Mouse (Mus musculus): Measurements from ENCODE around the gene Hapln4. TPM values are rescaled to one million over a fixed set of nuclear protein-coding genes. Genes with fewer than 3 reads are reported as not detected.

Hapln4 gene
- polyA plus RNA-seq, 1 experiment, result 0.28 TPM

- H3K4me1 ChIP-seq (ENCODE audit: control insufficient read depth, insufficient read depth, insufficient read length), result peaks cover 10% of the 10 kb centered on the region
- no peak for DNase-seq (ENCODE audit: low read depth in 1 of 2, low spot score in 2 of 2)
- TF ChIP-seq CTCF (IDR thresholded peaks at IDR 0.05; ENCODE audit: extremely low read depth, insufficient read depth, insufficient read length, insufficient replicate concordance) (no peak), POLR2A (IDR thresholded peaks at IDR 0.05; ENCODE audit: low read depth, low read length) (no peak)
- H3K27me3 ChIP-seq (ENCODE audit: control insufficient read depth, insufficient read depth, low read length), result peaks cover 18% of the 10 kb centered on the region; the same call in 1 of the 2 replicates
- no peaks in the 10 kb centered on the region for H3K36me3 ChIP-seq (ENCODE audit: control insufficient read depth, insufficient read depth, low read length)
- WGBS, result 9% methylated on average over 6 of the region's 6 CpGs
- no peak overlapping the region for H3K27ac ChIP-seq (ENCODE audit: insufficient read depth, low read length)
- H3K4me3 ChIP-seq (ENCODE audit: extremely low read depth, insufficient read depth, insufficient read length), result no peak overlapping the region
These were observed 31.2 kb downstream of the Hapln4 start for GRCm38 (mm10) chr8:70114488-70114887.

GRCm38 (mm10) chr8:70114892-70115291 lies 31.6 kb downstream of the Hapln4 start:
- H3K4me1 ChIP-seq (ENCODE audit: control insufficient read depth, insufficient read depth, insufficient read length), result peaks cover 10% of the 10 kb centered on the region
- no peaks in the 10 kb centered on the region for H3K36me3 ChIP-seq (ENCODE audit: control insufficient read depth, insufficient read depth, low read length)
- H3K27ac ChIP-seq (ENCODE audit: insufficient read depth, low read length), result no peak overlapping the region
- 66% methylated on average over 13 of the region's 13 CpGs for WGBS
- peaks cover 20% of the 10 kb centered on the region; the same call in 1 of the 2 replicates for H3K27me3 ChIP-seq (ENCODE audit: control insufficient read depth, insufficient read depth, low read length)
- no peak for DNase-seq (ENCODE audit: low read depth in 1 of 2, low spot score in 2 of 2)
- no peak overlapping the region for H3K4me3 ChIP-seq (ENCODE audit: extremely low read depth, insufficient read depth, insufficient read length)
- TF ChIP-seq POLR2A (IDR thresholded peaks at IDR 0.05; ENCODE audit: low read depth, low read length) (no peak), CTCF (IDR thresholded peaks at IDR 0.05; ENCODE audit: extremely low read depth, insufficient read depth, insufficient read length, insufficient replicate concordance) (no peak)

- peaks cover 19% of the 10 kb centered on the region; the same call in 1 of the 2 replicates for H3K27me3 ChIP-seq (ENCODE audit: control insufficient read depth, insufficient read depth, low read length)
- no peak overlapping the region for H3K27ac ChIP-seq (ENCODE audit: insufficient read depth, low read length)
- H3K4me3 ChIP-seq (ENCODE audit: extremely low read depth, insufficient read depth, insufficient read length), result no peak overlapping the region
- no peak for DNase-seq (ENCODE audit: low read depth in 1 of 2, low spot score in 2 of 2)
- H3K36me3 ChIP-seq (ENCODE audit: control insufficient read depth, insufficient read depth, low read length), result no peaks in the 10 kb centered on the region
- no peak for TF ChIP-seq CTCF (IDR thresholded peaks at IDR 0.05; ENCODE audit: extremely low read depth, insufficient read depth, insufficient read length, insufficient replicate concordance)
- TF ChIP-seq POLR2A (IDR thresholded peaks at IDR 0.05; ENCODE audit: low read depth, low read length), result no peak
- H3K4me1 ChIP-seq (ENCODE audit: control insufficient read depth, insufficient read depth, insufficient read length), result no peaks in the 10 kb centered on the region; the same call in 1 of the 2 replicates
- WGBS, result 10% methylated on average over 9 of the region's 9 CpGs
These were observed 34.4 kb downstream of the Hapln4 start for GRCm38 (mm10) chr8:70117611-70118010.

- no peak overlapping the region for H3K4me3 ChIP-seq (ENCODE audit: extremely low read depth, insufficient read depth, insufficient read length)
- 21% methylated on average over 17 of the region's 17 CpGs for WGBS
- H3K27ac ChIP-seq (ENCODE audit: insufficient read depth, low read length), result no peak overlapping the region
- no peaks in the 10 kb centered on the region for H3K36me3 ChIP-seq (ENCODE audit: control insufficient read depth, insufficient read depth, low read length)
- TF ChIP-seq CTCF (IDR thresholded peaks at IDR 0.05; ENCODE audit: extremely low read depth, insufficient read depth, insufficient read length, insufficient replicate concordance) (no peak), POLR2A (IDR thresholded peaks at IDR 0.05; ENCODE audit: low read depth, low read length) (no peak)
- DNase-seq (ENCODE audit: low read depth in 1 of 2, low spot score in 2 of 2), result no peak
- H3K27me3 ChIP-seq (ENCODE audit: control insufficient read depth, insufficient read depth, low read length), result peaks cover 18% of the 10 kb centered on the region; the same call in 1 of the 2 replicates
- no peaks in the 10 kb centered on the region for H3K4me1 ChIP-seq (ENCODE audit: control insufficient read depth, insufficient read depth, insufficient read length)
These were observed 35.8 kb downstream of the Hapln4 start for GRCm38 (mm10) chr8:70118726-70119700.

GRCm38 (mm10) chr8:70120667-70121066 lies 37.4 kb downstream of the Hapln4 start, which contains the start of gene Ncan:
TSS of gene Ncan (minus strand) at chr8:70120873.
- WGBS, result 6% methylated on average over 19 of the region's 19 CpGs
- no peak for TF ChIP-seq CTCF (IDR thresholded peaks at IDR 0.05; ENCODE audit: extremely low read depth, insufficient read depth, insufficient read length, insufficient replicate concordance)
- no peak for TF ChIP-seq POLR2A (IDR thresholded peaks at IDR 0.05; ENCODE audit: low read depth, low read length)
- Histone ChIP-seq H3K27me3 (ENCODE audit: control insufficient read depth, insufficient read depth, low read length) (peaks cover 18% of the 10 kb centered on the region; the same call in 1 of the 2 replicates), H3K4me3 (ENCODE audit: extremely low read depth, insufficient read depth, insufficient read length) (no peak within 1 kb of the TSS), H3K36me3 (ENCODE audit: control insufficient read depth, insufficient read depth, low read length) (no peaks in the 10 kb centered on the region), H3K4me1 (ENCODE audit: control insufficient read depth, insufficient read depth, insufficient read length) (no peaks in the 10 kb centered on the region), H3K27ac (ENCODE audit: insufficient read depth, low read length) (no peak within 1 kb of the TSS)
- DNase-seq (ENCODE audit: low read depth in 1 of 2, low spot score in 2 of 2), result no peak

- peaks cover 16% of the 10 kb centered on the region; the same call in 1 of the 2 replicates for H3K27me3 ChIP-seq (ENCODE audit: control insufficient read depth, insufficient read depth, low read length)
- no peaks in the 10 kb centered on the region for H3K36me3 ChIP-seq (ENCODE audit: control insufficient read depth, insufficient read depth, low read length)
- TF ChIP-seq CTCF (IDR thresholded peaks at IDR 0.05; ENCODE audit: extremely low read depth, insufficient read depth, insufficient read length, insufficient replicate concordance), result peak; percentile 23; the same call in 1 of the 2 replicates
- no peak for TF ChIP-seq POLR2A (IDR thresholded peaks at IDR 0.05; ENCODE audit: low read depth, low read length)
- WGBS, result 56% methylated on average over 2 of the region's 2 CpGs
- H3K27ac ChIP-seq (ENCODE audit: insufficient read depth, low read length), result no peak overlapping the region
- no peak for DNase-seq (ENCODE audit: low read depth in 1 of 2, low spot score in 2 of 2)
- H3K4me1 ChIP-seq (ENCODE audit: control insufficient read depth, insufficient read depth, insufficient read length), result no peaks in the 10 kb centered on the region
- H3K4me3 ChIP-seq (ENCODE audit: extremely low read depth, insufficient read depth, insufficient read length), result no peak overlapping the region
These were observed 39.6 kb downstream of the Hapln4 start for GRCm38 (mm10) chr8:70122863-70123262.
